Mouse (Mus musculus) E14TG2a.4 (cell line): Measurements from ENCODE around the gene Acta1.

Experiments
- H3K27me3 ChIP-seq: 2 replicates; pipeline ENCODE4 v1.6.1; 2014; ENCODE audit warnings: low read length, control low read depth; ENCODE audit not compliant: insufficient read depth
- H3K36me3 ChIP-seq: 2 replicates; pipeline ENCODE4 v1.6.1; 2014; ENCODE audit warnings: low read length, control low read depth; ENCODE audit not compliant: insufficient read depth
- H3K4me1 ChIP-seq: replicated peaks from 2 replicates; pipeline ENCODE4 v1.6.1; 2014; ENCODE audit warnings: low read depth, low read length, control low read depth
- H3K4me3 ChIP-seq: replicated peaks from 2 replicates; pipeline ENCODE4 v1.5.1; 2014; ENCODE audit warnings: mild to moderate bottlenecking, low read length
- H3K9me3 ChIP-seq: 2 replicates; pipeline ENCODE4 v1.6.1; 2014; ENCODE audit warnings: low read length, control low read depth
- CTCF ChIP-seq: conservative IDR thresholded peaks from 2 replicates; pipeline ENCODE4 v1.5.1; 2014; ENCODE audit warnings: low read length
- NANOG ChIP-seq: IDR thresholded peaks from 2 replicates; pipeline ENCODE4 v1.6.1; 2014; ENCODE audit warnings: borderline replicate concordance, low read length, mixed read lengths
- POU5F1 ChIP-seq: IDR thresholded peaks from 2 replicates; pipeline ENCODE4 v1.6.1; 2014; ENCODE audit warnings: low read length, borderline replicate concordance

Gene Acta1

DNA sequence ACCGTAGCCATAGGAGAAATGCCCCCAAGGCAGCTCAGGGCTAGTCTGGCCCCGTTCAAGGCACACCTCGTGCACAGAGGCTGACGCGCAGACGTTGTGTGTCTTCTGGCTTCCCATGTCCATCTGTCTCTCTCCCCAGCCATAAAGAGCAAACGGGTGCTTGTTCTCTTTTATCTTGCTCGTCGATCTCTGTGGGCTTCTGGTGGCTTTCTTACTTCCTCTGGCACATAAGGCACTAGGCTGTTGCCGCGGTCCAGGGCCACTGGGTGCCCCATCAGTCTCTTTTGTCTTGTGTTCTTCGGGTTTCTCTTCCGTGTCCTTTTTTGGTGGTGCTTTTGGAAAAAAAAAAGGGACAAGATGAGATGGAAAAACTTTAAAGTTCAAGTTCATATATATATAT is 49.4 kb downstream of the Acta1 start:
- TF ChIP-seq CTCF: no peak
- no peak for TF ChIP-seq NANOG
- TF ChIP-seq POU5F1: no peak
- H3K36me3 ChIP-seq: peaks cover 20% of the 10 kb centered on the region
- H3K4me3 ChIP-seq: no peak overlapping the region
- peaks cover 57% of the 10 kb centered on the region for H3K4me1 ChIP-seq
- no peaks in the 10 kb centered on the region for H3K27me3 ChIP-seq
- no peaks in the 10 kb centered on the region for H3K9me3 ChIP-seq

DNA sequence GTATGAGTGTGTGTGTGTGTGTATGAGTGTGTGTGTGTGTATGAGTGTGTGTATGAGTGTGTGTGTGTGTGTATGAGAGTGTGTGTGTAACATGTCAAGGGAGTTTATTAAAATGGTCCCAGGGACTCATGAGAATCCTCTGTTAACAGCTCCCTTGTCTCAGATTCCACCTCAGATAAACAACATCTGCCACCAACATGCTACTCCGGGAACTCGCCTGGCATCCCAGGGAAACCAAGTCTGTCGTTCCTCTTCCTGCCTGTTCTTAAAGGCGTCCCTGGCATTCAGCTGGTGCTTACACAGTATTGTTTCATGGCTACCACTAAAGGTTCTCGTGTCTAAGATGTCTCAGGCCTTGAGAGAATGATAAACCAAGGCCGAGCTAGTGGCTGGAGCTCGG is 50.2 kb downstream of the Acta1 start:
- peaks cover 24% of the 10 kb centered on the region for H3K36me3 ChIP-seq

DNA sequence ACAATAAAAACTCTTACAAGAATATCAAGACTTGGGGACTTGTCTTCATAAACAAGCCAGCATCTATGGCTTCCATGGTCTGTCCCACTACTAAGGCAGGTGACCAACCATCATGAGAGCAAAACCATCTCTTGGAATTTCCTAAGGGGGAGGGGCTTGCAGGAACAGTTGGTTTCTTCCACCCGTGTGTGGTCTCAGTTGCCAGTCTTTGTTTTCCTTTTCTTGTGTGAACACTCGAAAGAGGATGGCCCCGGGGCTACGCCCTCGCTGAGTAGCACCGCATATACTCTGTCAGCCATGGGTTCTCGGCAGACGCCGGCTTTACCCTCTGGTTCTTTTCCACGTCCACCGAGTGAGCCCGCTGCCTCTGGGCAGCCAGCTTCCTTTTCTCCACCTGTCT is 52.5 kb downstream of the Acta1 start:
- Histone ChIP-seq H3K4me3 (0 out of 2 replicates have a peak overlapping the region, but pooled peaks have one; percentile 7), H3K9me3 (no peaks in the 10 kb centered on the region), H3K4me1 (peaks cover 38% of the 10 kb centered on the region), H3K27me3 (no peaks in the 10 kb centered on the region), H3K36me3 (peaks cover 37% of the 10 kb centered on the region)
- TF ChIP-seq POU5F1 (no peak), CTCF (no peak), NANOG (no peak)

More for the DNA sequence above, 50.2 kb downstream of the Acta1 start:
- Histone ChIP-seq H3K9me3 (no peaks in the 10 kb centered on the region), H3K4me3 (no peak overlapping the region), H3K27me3 (no peaks in the 10 kb centered on the region), H3K4me1 (peaks cover 53% of the 10 kb centered on the region)
- TF ChIP-seq NANOG (no peak), POU5F1 (no peak), CTCF (no peak)
